Mouse (Mus musculus): ENCODE measurements around the gene Sptlc3. TPM values are rescaled to one million over a fixed set of nuclear protein-coding genes. Genes with fewer than 3 reads are reported as not detected.

Gene Sptlc3
- total and polyA plus RNA-seq, 3 experiments, result not detected

Other genes starting within 250 kb of the Sptlc3 start
- not detected in 2 replicates for gene Ism1, start 184.3 kb downstream of the Sptlc3 start, total RNA-seq (2012; rRNA removed)
- gene Ism1, start 184.3 kb downstream of the Sptlc3 start, polyA plus RNA-seq (2012; ENCODE audit: insufficient read depth in 1 of 2, insufficient read length in 2 of 2, low read depth in 1 of 2, low replicate concordance in 2 of 2, missing spikeins in 1 of 2), result not detected

All from MEL (cell line).